18 mouse cellular contexts compared by ENCODE assay signal in the genomic region with DNA sequence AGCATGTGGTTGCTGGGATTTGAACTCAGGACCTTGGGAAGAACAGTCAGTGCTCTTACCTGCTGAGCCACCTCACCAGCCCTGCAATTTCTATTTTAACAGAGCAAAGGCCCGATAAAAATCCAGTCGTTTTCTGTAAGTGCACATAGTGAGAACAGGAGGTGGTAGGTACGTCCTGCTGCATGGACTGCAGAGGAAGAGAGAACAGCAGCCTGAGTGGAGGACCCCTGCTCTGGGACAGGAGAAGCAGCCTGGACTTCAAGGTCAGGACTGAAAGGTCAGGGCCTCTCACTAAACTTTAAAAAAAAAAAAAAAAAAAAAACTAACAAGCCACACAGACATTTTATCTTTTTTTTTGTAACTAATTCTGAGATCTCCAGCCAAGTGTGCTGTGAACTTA. TPM values are rescaled to one million over a fixed set of nuclear protein-coding genes. Genes with fewer than 3 reads are reported as not detected.
A peak's percentile ranks its signal among the peaks of the same experiment; 100 is the strongest.
DNase-seq lines count a peak whose midpoint lies in the region; ATAC-seq lines count a peak whose summit lies in the region.
"Had no signal": no experiment of that assay in that cellular context is flagged by ENCODE, and none has a peak within 500 bp of the region (broad histone marks: within the 10 kb centered on the region; RNA-seq: fewer than 3 reads in every experiment).

No protein-coding gene starts in this region.

- WGBS in heart, embryonic 13.5 days = 75% methylated on average over 3 of the region's 3 CpGs
- 80% methylated on average over 3 of the region's 3 CpGs for WGBS in liver, embryonic 11.5 days
- WGBS in midbrain, embryonic 16.5 days = 73% methylated on average over 3 of the region's 3 CpGs

- no peak for ATAC-seq in heart, embryonic 13.5 days (ENCODE audit: extremely low read depth, insufficient number of reproducible peaks, low FRiP score, low TSS enrichment)
- ATAC-seq in liver, embryonic 11.5 days (replicated peaks; ENCODE audit: low FRiP score) = no peak
- no peak for ATAC-seq in midbrain, embryonic 16.5 days
- ATAC-seq: CD4-positive, CD25-positive, alpha-beta regulatory T cell, adult 4 months had no signal

- no peaks in the 10 kb centered on the region for H3K27me3 ChIP-seq in heart, embryonic 13.5 days (replicated peaks)
- H3K27me3 ChIP-seq in liver, embryonic 11.5 days (replicated peaks; ENCODE audit: control insufficient read depth, insufficient read depth, low read length) = no peaks in the 10 kb centered on the region
- H3K27me3 ChIP-seq in midbrain, embryonic 16.5 days (ENCODE audit: control insufficient read depth, insufficient read depth, low read depth, low read length) = no peaks in the 10 kb centered on the region
- H3K27me3 ChIP-seq: embryonic facial prominence, embryonic 13.5 days; neural tube, embryonic 12.5 days; stomach, embryonic 15.5 days had no signal

- peak; percentile 55 to 77 for DNase-seq in adrenal gland, adult (ENCODE audit: inconsistent age in 2 of 2, low spot score in 1 of 2)
- DNase-seq in adrenal gland, adult 18-20 months (ENCODE audit: low spot score in 2 of 2) = no peak
- no peak for DNase-seq in heart, adult 9 months (ENCODE audit: low spot score in 2 of 2)
- DNase-seq in liver, embryonic 11.5 days (ENCODE audit: low spot score) = no peak
- DNase-seq in liver = no peak
- no peak for DNase-seq in frontal cortex, postnatal 36 days (ENCODE audit: low spot score in 2 of 2)
- DNase-seq: cerebellum, adult 9-11 months; kidney, adult 9 months; kidney, postnatal 36 days; layer of hippocampus, adult 9-11 months; lung, adult 18-20 months; spleen, adult 18-20 months had no signal

- no peak overlapping the region for H3K9ac ChIP-seq in heart, embryonic 13.5 days
- no peak overlapping the region for H3K9ac ChIP-seq in liver, embryonic 11.5 days (ENCODE audit: low read depth, low read length)
- H3K9ac ChIP-seq in midbrain, embryonic 16.5 days (ENCODE audit: low read depth, low read length) = no peak overlapping the region
- H3K9ac ChIP-seq: embryonic facial prominence, embryonic 13.5 days; neural tube, embryonic 12.5 days; stomach, embryonic 15.5 days had no signal

- H3K36me3 ChIP-seq in heart, embryonic 13.5 days = peaks cover 47% of the 10 kb centered on the region
- peaks cover 13% of the 10 kb centered on the region for H3K36me3 ChIP-seq in liver, embryonic 11.5 days (ENCODE audit: control insufficient read depth, insufficient read depth, low read length)
- peaks cover 8% of the 10 kb centered on the region; the same call in 1 of the 2 replicates for H3K36me3 ChIP-seq in midbrain, embryonic 16.5 days (ENCODE audit: control insufficient read depth, insufficient read depth, low read length)

- H3K4me2 ChIP-seq in heart, embryonic 13.5 days = no peak overlapping the region
- H3K4me2 ChIP-seq in liver, embryonic 11.5 days = no peak overlapping the region
- no peak overlapping the region for H3K4me2 ChIP-seq in midbrain, embryonic 16.5 days (ENCODE audit: low read length)
- H3K4me2 ChIP-seq: embryonic facial prominence, embryonic 13.5 days; neural tube, embryonic 12.5 days; stomach, embryonic 15.5 days had no signal

- no peak overlapping the region for H3K4me3 ChIP-seq in heart, embryonic 13.5 days
- no peak overlapping the region for H3K4me3 ChIP-seq in liver, embryonic 11.5 days (ENCODE audit: low read depth, low read length)
- no peak overlapping the region for H3K4me3 ChIP-seq in midbrain, embryonic 16.5 days (ENCODE audit: low read depth, low read length)
- H3K4me3 ChIP-seq: embryonic facial prominence, embryonic 13.5 days; neural tube, embryonic 12.5 days; stomach, embryonic 15.5 days had no signal

- H3K9me3 ChIP-seq in heart, embryonic 13.5 days = no peaks in the 10 kb centered on the region
- no peaks in the 10 kb centered on the region for H3K9me3 ChIP-seq in liver, embryonic 11.5 days (ENCODE audit: control insufficient read depth, low read length)
- H3K9me3 ChIP-seq in midbrain, embryonic 16.5 days (replicated peaks; ENCODE audit: control insufficient read depth, low read length, poor library complexity, severe bottlenecking) = no peaks in the 10 kb centered on the region
- H3K9me3 ChIP-seq: embryonic facial prominence, embryonic 13.5 days; neural tube, embryonic 12.5 days; stomach, embryonic 15.5 days had no signal

- H3K4me1 ChIP-seq in heart, embryonic 13.5 days = peaks cover 61% of the 10 kb centered on the region
- H3K4me1 ChIP-seq in liver, embryonic 11.5 days (replicated peaks; ENCODE audit: control insufficient read depth, insufficient read depth, low read length) = peaks cover 61% of the 10 kb centered on the region
- peaks cover 14% of the 10 kb centered on the region for H3K4me1 ChIP-seq in midbrain, embryonic 16.5 days (ENCODE audit: control insufficient read depth, insufficient read depth, low read length)

- peak overlapping the region; percentile 50 for H3K27ac ChIP-seq in heart, embryonic 13.5 days (replicated peaks)
- H3K27ac ChIP-seq in liver, embryonic 11.5 days (ENCODE audit: low read depth, low read length) = peak overlapping the region; percentile 33; the same call in 1 of the 2 replicates
- peak overlapping the region; percentile 80 for H3K27ac ChIP-seq in midbrain, embryonic 16.5 days (ENCODE audit: low read length)
- H3K27ac ChIP-seq: embryonic facial prominence, embryonic 13.5 days; neural tube, embryonic 12.5 days; stomach, embryonic 15.5 days had no signal

RNA-seq across cellular contexts. Expression of a gene that starts 50.5 kb away (rescaled TPM):
- 10 to 100 TPM; 33.6 to 44.9 TPM for total RNA-seq in adrenal gland, adult 18-20 months (2021)
- 24.6 and 25.1 TPM in 2 replicates for polyA plus RNA-seq in heart, embryonic 13.5 days (2015; fragmentation: Nextera tagmentation; extraction: Ambion mirVana)
- 28.7 and 34.7 TPM in 2 replicates for polyA plus RNA-seq in liver, embryonic 11.5 days (2014; fragmentation: Nextera tagmentation; extraction: Ambion mirVana)
- 28.9 and 34.4 TPM in 2 replicates for polyA plus RNA-seq in midbrain, embryonic 16.5 days (2015; fragmentation: Nextera tagmentation; extraction: Ambion mirVana)

Comparison
In these comparisons a context has a peak if more than half of its experiments do, and no peak if none do; other contexts are left out.
1. DNase-seq: peak in adrenal gland, adult (2 of 2); none in adrenal gland, adult 18-20 months (0 of 2), heart, adult 9 months (0 of 2), liver, embryonic 11.5 days (single experiment), liver (single experiment) and frontal cortex, postnatal 36 days (0 of 2).
2. Peak in every context shown above with its lines, with median percentiles within 50 percentile points of each other: H3K27ac ChIP-seq.